Mouse (Mus musculus) left cerebral cortex, adult 8-10 months (tissue): Measurements from ENCODE around the gene Cfap126. TPM values are rescaled to one million over a fixed set of nuclear protein-coding genes. Genes with fewer than 3 reads are reported as not detected.
"Not testable (repeated sequence)": the region's sequence is repeated elsewhere in the genome, so short reads cannot be mapped to it uniquely, and the experiment has no call there.

ENCODE experiments used
- DNase-seq, 2 experiments: peaks; one replicate each; pipeline ENCODE4 v3.0.0; 2022; ENCODE audit warnings: low spot score in 2 of 2
- total RNA-seq, 4 experiments: library from RNA; stranded (reverse); gene quantifications; 2 replicates each; pipeline ENCODE4 v1.2.4; 2022

Cfap126 gene
- total RNA-seq, result 1 to 10 TPM; 1.0 to 1.8 (median 1.2) TPM

DNA sequence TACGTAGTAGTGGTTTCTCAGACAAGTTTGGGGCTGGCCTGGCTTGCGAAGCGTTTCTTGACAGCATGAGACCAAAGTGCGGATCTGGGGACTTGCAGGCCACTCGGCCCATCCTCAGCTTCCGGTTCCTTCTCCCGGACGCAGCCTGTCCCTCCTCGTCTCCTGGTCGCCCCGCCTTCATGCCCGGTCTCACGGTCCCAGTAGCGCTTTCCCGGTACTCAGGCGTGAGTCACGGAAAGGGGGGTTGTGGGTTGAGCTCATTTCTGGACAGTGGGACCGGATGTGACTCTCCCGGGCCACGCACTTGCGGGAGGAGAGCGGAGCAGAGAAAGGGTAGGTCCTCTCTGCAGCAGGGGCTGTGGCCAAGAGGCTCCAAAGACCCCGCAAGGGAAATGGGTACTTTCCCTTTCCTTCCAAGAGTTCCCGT lies at the start of gene Cfap126:
Cfap126 (plus strand) TSS at position 46 of the 427 bp plus-strand sequence.
- DNase-seq, result peak; percentile 28 to 53

DNA sequence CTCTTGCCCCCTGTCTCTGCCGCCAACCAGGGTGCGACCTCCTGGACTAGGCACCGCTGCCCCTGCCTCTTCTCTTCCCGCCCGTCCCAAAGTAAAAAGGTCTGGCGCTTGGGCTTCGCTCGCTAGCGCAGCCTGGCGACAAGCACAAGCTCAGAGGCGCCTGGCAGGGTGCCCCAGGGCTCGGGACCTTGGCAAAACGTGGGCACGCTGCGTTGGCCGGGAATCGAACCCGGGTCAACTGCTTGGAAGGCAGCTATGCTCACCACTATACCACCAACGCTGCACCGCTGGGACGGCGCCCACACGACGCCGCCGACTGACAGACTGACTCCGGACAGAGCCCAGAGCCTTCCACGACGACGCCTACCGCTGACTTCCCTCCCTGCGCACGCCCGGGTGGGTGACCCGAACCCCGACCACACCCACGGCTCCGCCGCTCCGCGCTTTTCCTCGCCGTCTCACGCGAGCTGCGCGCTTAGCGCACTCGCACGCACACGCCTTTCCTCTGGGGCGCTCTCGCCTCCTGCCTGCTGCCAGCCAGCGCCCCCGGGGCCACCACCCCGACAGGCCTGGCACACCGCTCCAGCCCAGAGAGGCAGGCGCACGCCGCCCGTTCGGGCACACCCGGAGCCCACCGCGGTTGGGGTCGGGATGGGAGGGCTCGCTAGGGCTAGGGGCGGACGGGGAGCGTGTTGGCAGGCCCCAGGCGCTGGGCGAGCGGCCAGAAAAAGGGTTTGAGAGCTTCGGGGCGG lies 49.1 kb upstream of the Cfap126 start, which contains the start of gene Fcgr3:
Fcgr3 (minus strand) TSS at position 445 of the 752 bp plus-strand sequence.
- DNase-seq, result peak; percentile 60 to 78

DNA sequence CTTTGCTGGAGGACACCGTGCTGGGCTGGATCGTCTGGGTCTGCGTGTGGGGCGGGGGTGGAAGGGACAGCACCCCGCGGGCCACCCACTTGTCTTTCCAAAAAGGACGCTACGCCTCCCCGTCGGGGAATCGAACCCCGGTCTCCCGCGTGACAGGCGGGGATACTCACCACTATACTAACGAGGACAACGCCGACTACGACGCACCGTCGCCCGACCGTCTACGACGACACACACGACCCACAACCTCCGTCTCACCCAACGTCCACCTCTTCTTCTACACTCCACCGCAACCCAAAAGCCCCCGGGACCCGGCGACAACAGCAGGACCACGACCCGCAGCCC lies 48.5 kb upstream of the Cfap126 start:
- not testable (repeated sequence) for DNase-seq

DNA sequence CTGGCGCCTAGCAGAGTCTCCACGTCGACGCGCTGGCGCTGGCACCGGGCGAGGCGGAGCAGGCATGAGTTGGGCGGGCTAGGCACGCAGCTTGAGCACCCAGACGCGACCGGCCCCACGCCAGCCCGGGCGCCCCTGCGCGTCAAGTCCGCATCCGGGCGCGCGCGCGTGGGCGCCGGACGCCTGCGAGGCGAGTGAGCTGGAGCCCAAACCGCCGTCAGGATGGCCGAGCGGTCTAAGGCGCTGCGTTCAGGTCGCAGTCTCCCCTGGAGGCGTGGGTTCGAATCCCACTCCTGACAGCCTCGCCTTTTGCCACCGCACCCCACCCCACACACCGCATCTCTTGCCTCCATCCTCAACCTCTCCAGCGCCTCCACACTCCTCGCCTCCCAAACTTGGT lies 48.0 kb upstream of the Cfap126 start:
- peak in 1 of 2 experiments; percentile 37 for DNase-seq

DNA sequence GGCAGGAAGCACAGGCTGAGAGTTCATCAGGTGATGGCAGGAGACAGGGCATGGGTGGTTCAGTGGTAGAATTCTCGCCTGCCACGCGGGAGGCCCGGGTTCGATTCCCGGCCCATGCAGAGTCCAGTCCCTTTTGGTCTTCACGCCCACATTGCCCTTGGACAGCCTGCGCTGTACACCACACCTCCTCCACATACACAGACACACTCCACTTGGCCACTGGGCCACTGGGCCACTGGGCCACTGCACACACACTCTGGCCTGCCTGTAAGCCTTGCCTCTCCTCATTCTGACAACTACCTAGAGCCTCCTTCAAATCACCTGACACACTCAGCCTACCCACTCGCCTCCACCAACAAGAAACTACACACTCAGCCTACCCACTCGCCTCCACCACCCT lies 47.1 kb upstream of the Cfap126 start:
- not testable (repeated sequence) for DNase-seq

DNA sequence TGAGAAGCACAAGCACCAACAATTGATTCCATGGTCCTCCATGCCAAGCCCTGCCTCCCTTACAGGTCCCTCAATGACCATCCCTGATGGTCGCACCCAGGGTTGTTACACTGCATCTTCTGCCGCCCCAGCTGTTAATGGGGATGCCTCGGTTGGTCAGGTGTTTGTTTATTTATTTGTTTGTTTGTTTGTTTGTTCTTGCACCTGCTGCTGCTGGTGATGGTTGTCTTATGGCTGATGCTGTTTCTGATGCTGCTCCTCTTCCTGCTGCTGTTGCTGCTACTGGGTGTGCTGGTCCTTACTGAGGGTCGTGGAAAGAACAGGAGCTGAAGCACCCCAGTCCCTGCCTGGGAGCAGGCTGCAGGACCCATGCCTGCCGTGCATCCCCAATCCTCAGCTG lies 45.8 kb upstream of the Cfap126 start:
- DNase-seq, result not testable (repeated sequence)

DNA sequence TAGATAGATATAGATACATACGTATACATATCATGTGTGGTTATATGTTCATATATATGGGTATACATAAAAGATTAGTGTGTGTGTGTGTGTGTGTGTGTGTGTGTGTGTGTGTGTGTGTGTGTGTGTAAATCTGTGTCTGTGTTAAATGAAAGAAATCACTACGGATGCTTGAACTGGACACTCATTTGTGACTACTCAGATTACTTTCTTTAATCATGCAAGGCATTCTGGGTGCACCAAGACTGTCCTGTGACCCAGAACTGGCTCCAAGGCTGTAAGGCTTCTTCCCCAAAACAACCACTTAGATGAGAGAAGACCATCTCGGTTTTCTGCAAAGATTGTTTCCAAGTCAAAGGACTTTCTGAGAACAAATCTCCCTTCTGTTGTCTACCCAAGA lies 44.2 kb upstream of the Cfap126 start:
- DNase-seq, result not testable (repeated sequence)

DNA sequence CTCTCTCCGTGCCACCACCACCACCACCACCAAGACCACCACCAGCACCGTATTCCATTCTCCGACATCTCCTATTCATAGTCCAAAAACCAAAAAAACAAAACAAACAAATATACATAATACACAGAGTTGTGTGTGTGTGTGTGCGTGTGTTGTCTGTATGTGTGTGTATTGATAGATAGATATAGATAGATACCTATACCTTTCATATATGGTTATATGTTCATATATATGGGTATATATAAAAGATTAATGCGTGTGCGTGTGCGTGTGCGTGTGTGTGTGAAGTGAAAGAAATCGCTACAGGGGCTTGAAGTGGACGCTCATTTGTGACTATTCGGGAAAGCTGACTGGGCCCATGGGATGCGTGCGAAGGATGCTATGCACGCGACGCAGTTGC lies 42.8 kb upstream of the Cfap126 start:
- DNase-seq, result not testable (repeated sequence)

DNA sequence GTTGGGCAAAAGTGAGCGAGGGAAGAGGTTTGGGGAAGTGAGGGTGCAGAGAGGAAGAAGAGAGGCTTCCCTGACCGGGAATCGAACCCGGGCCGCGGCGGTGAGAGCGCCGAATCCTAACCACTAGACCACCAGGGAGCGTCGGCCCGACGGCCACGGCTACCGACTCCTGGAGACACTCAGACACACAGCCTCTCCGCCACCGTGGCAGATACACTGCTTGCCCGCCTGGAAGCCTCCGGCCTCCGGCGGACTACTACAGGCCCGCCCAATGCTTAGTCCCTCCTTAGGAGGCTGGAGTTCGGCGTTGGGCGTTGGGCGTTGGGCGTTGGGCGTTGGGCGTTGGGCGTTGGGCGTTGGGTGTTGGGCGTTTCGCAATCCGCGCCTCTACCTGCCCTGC lies 42.0 kb upstream of the Cfap126 start:
- DNase-seq, result not testable (repeated sequence)

DNA sequence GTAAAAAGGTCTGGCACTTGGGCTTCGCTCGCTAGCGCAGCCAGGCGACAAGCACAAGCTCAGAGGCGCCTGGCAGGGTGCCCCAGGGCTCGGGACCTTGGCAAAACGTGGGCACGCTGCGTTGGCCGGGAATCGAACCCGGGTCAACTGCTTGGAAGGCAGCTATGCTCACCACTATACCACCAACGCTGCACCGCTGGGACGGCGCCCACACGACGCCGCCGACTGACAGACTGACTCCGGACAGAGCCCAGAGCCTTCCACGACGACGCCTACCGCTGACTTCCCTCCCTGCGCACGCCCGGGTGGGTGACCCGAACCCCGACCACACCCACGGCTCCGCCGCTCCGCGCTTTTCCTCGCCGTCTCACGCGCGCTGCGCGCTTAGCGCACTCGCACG lies 41.5 kb upstream of the Cfap126 start:
- not testable (repeated sequence) for DNase-seq

DNA sequence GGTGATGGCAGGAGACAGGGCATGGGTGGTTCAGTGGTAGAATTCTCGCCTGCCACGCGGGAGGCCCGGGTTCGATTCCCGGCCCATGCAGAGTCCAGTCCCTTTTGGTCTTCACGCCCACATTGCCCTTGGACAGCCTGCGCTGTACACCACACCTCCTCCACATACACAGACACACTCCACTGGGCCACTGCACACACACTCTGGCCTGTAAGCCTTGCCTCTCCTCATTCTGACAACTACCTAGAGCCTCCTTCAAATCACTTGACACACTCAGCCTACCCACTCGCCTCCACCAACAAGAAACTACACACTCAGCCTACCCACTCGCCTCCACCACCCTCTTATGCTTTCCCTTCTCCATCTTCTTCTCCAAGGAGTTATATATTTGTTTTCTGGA lies 39.4 kb upstream of the Cfap126 start:
- DNase-seq, result not testable (repeated sequence)

DNA sequence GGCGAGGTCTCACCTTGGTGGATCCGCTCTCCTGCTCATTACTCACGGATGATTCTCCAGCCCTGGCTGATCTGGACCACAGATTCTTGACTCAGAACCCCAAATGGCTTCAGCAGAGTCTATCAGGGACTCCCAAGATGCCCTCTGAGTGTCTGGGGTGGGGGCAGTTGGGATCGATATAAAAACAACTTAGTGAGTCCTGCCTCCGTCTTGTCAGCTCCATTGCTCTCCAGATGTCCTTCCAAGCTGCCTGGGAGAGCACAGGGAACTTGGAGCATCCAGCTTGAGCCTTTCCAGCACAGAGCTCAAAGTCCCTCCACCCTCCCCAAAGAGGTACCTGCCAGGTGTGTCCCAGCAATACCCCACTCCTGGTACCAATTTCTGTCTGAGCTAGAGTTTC lies 37.5 kb upstream of the Cfap126 start:
- not testable (repeated sequence) for DNase-seq

DNA sequence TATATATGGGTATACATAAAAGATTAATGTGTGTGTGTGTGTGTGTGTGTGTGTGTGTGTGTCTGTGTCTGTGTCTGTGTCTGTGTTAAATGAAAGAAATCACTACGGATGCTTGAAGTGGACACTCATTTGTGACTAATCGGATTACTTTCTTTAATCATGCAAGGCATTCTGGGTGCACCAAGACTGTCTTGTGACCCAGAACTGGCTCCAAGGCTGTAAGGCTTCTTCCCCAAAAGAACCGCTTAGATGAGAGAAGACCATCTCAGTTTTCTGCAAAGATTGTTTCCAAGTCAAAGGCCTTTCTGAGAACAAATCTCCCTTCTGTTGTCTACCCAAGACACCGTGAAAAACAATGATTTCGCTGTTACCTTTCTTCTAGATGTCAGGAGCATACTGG lies 36.5 kb upstream of the Cfap126 start:
- DNase-seq, result not testable (repeated sequence)

DNA sequence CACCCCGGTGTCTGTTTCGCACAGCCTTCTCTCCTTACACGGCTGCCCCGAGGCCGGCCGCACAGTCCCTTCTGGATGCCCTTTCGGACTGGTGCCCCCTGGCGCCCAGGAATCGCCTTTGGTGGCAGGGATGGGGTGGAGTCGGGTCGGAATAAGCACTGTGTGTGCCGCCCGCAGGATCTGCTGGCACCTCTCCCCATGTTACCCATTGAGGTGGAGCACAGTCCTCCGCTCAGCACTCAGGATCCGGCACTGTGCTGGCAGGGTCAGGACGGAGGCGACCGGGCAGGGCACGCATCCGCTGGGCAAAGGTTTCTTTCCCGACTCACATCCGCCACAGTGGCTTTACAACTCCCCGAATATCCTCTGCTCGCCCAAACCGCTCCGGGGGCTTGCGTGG lies 35.8 kb upstream of the Cfap126 start:
- not testable (repeated sequence) for DNase-seq

DNA sequence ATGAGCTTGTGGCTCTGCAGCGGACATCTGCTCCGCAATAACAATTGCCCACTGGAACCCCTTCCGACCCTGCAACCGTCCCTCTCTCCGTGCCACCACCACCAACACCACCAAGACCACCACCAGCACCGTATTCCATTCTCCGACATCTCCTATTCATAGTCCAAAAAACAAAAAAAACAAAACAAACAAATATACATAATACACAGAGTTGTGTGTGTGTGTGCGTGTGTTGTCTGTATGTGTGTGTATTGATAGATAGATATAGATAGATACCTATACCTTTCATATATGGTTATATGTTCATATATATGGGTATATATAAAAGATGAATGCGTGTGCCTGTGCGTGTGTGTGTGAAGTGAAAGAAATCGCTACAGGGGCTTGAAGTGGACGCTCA lies 35.3 kb upstream of the Cfap126 start:
- DNase-seq, result not testable (repeated sequence)

DNA sequence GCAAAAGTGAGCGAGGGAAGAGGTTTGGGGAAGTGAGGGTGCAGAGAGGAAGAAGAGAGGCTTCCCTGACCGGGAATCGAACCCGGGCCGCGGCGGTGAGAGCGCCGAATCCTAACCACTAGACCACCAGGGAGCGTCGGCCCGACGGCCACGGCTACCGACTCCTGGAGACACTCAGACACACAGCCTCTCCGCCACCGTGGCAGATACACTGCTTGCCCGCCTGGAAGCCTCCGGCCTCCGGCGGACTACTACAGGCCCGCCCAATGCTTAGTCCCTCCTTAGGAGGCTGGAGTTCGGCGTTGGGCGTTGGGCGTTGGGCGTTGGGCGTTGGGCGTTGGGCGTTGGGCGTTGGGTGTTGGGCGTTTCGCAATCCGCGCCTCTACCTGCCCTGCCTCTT lies 34.4 kb upstream of the Cfap126 start:
- not testable (repeated sequence) for DNase-seq

DNA sequence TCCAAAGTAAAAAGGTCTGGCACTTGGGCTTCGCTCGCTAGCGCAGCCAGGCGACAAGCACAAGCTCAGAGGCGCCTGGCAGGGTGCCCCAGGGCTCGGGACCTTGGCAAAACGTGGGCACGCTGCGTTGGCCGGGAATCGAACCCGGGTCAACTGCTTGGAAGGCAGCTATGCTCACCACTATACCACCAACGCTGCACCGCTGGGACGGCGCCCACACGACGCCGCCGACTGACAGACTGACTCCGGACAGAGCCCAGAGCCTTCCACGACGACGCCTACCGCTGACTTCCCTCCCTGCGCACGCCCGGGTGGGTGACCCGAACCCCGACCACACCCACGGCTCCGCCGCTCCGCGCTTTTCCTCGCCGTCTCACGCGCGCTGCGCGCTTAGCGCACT lies 33.9 kb upstream of the Cfap126 start:
- not testable (repeated sequence) for DNase-seq

DNA sequence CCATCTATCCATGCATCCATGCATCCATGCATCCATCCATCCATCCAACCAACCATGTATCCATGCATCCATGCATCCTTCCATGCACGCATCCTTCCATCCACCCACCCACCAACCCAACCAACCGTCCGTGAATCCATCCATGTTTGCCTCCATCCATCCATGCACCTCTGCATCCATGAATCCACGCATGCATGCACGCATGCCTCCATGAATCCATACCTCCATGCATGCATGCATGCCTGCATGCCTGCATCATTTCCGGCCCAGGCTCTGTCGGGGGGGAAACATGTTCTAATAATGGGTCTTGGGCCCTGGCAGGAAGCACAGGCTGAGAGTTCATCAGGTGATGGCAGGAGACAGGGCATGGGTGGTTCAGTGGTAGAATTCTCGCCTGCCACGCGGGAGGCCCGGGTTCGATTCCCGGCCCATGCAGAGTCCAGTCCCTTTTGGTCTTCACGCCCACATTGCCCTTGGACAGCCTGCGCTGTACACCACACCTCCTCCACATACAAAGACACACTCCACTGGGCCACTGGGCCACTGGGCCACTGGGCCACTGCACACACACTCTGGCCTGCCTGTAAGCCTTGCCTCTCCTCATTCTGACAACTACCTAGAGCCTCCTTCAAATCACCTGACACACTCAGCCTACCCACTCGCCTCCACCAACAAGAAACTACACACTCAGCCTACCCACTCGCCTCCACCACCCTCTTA lies 32.0 kb upstream of the Cfap126 start:
- DNase-seq, result not testable (repeated sequence)

DNA sequence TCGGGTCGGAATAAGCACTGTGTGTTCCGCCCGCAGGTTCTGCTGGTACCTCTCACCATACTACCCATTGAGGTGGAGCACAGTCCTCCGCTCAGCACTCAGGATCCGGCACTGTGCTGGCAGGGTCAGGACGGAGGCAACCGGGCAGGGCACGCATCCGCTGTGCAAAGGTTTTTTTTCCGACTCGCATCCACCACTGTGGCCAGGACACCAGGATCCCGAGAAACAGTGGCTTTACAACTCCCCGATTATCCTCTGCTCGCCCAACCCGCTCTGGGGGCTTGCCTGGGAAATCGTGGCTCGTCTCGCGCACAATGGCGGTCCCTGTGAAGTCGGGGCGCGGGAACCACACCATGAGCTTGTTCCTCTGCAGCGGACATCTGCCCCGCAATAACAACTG lies 28.0 kb upstream of the Cfap126 start:
- no peak for DNase-seq

DNA sequence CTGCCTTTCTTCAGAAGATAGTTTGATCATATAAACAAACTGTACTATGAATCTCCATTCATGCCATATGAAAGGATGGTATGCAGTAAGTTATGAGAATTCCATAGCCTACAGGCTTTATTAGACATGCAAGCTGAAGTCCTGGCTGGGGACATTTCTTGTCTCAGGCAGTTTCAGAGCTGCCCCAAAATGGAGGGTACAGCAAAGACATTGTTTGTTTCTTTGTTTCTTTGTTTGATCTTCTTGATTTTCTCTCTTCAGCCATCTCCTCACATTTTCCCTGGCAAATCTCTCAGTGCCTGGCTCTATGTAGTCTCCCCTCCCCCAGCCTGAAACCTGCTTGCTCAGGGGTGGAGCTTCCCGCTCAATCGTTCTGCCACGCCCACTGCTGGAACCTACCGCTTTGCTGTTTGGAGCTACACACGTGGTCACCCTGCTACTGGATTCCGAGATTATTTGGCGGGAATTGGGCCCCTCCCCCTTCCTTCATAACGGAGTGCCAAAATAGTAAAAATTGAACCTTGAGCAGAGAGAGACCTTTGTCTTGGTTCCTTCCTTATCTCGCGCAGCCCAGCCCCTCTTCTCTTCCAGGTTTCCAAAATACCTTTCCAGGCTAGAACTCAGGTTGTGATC lies 25.4 kb upstream of the Cfap126 start:
- not testable (repeated sequence) for DNase-seq

DNA sequence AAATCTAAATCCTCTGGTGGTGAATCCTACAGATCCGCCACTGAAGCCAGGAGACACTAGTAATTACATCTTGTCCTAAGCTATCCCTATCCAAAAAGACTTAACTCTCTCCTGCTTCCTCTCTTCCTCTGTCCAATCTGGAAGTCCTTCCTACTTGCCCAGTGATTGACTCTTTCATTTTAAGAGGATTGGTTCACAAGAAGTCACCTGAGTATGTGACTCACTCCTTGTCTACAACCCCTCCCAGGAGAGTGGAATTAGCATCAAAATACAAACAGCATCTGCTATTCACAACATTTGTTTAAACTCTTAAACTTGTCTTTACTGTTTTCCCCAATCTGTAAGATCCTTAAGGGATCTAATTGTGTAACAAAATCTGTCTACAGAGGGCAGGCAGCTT lies 23.8 kb upstream of the Cfap126 start:
- DNase-seq, result no peak

DNA sequence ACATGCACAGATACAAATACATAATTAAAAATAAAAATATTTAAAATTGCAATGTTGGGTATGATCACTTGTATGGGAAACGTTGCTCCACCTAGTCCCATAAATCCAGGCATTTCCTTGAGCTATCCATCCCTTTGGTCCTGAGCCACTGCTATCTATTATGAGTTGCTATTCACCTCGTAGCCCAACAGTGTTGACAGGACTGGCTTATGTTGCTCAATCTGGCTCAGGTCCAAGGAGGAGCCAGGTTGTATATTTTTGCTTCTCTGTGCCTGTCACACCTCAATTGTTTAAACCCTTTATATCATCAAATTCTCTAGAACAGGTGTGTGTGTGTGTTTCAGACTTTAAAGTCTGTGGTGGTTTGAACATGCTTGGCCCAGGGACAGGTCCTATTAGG lies 23.0 kb upstream of the Cfap126 start:
- no peak for DNase-seq
